Mouse (Mus musculus): Measurements from ENCODE around the gene Crygn. TPM values are rescaled to one million over a fixed set of nuclear protein-coding genes. Genes with fewer than 3 reads are reported as not detected.

The Crygn gene
- polyA plus RNA-seq, 1 experiment = 0.34 TPM

DNA sequence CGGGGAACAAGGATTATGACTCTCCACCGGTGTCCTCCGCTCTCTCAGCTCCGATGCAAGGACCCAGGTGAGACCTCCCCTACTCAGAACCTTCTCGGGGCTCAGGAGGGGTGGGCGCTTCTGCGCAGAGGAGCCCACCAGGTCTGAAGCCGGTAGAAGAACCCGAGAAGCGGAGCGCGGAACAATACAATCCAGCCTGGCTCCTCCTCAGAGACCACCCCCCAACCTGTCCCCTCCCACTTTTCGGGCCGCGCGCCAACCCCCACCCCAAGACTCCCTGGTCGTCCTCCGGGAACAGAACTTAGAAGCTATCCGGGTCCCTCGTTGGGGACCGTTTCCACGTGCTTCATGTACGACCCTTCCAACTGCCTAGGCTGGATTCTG, 27.3 kb downstream of the Crygn start, which contains the start of gene Wdr86:
TSS of gene Wdr86 (minus strand) at position 240 of the 384 bp plus-strand sequence.
- DNase-seq = no peak
- H3K27me3 ChIP-seq (ENCODE audit: control insufficient read depth, insufficient read depth, low read length) = peaks cover 8% of the 10 kb centered on the region; the same call in 1 of the 2 replicates
- H3K27ac ChIP-seq (ENCODE audit: insufficient read depth, low read length) = no peak within 1 kb of the TSS
- WGBS = 2% methylated on average over 23 of the region's 23 CpGs
- H3K4me3 ChIP-seq (replicated peaks; ENCODE audit: insufficient read depth, low read depth, low read length) = no peak within 1 kb of the TSS
- H3K4me1 ChIP-seq (ENCODE audit: control insufficient read depth, insufficient read depth, low read length) = no peaks in the 10 kb centered on the region
- TF ChIP-seq POLR2A (IDR thresholded peaks at IDR 0.05; ENCODE audit: borderline replicate concordance, insufficient read depth, low read length) (no peak), CTCF (IDR thresholded peaks at IDR 0.05; ENCODE audit: borderline replicate concordance, insufficient read depth, low read depth, low read length) (no peak)

DNA sequence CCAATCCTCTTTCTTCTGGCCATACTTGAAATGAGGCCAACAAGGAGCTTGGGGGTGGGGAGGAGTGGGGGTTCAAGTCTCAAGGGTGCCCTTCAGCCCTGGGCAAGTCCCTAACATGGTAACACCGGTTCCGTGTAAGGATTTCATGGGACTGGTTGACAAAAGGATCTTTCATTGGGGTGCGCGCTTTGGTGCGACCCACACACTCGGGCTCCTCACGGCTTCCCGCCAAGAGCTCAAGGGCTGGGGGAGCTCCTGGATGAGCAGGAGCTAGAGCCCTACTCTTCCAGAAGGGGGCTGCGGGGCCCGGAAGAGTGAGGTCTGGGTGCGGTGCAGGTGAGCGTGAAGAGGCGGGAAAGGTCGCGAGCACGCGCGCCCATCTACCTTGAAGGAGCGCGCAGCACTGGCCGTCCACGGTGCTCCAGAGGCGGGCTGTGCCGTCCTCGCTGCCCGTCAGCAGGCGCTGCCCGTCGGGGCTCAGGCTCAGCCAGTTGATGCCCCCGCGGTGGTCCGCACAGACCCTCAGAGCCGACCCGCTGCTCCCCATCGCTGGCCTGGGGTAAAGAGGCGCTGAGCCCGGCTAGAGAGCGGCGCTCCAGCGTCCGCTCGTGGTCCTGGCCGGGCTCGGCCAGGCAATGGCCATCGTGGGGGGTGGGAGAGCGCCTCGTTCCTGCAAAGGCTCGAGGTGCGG, 27.9 kb downstream of the Crygn start:
- TF ChIP-seq POLR2A (IDR thresholded peaks at IDR 0.05; ENCODE audit: borderline replicate concordance, insufficient read depth, low read length) (no peak), CTCF (IDR thresholded peaks at IDR 0.05; ENCODE audit: borderline replicate concordance, insufficient read depth, low read depth, low read length) (no peak)
- Histone ChIP-seq H3K27ac (ENCODE audit: insufficient read depth, low read length) (no peak overlapping the region), H3K27me3 (ENCODE audit: control insufficient read depth, insufficient read depth, low read length) (peaks cover 8% of the 10 kb centered on the region; the same call in 1 of the 2 replicates), H3K4me1 (ENCODE audit: control insufficient read depth, insufficient read depth, low read length) (no peaks in the 10 kb centered on the region), H3K4me3 (replicated peaks; ENCODE audit: insufficient read depth, low read depth, low read length) (no peak overlapping the region)
- DNase-seq = no peak
- 2% methylated on average over 49 of the region's 49 CpGs for WGBS

DNA sequence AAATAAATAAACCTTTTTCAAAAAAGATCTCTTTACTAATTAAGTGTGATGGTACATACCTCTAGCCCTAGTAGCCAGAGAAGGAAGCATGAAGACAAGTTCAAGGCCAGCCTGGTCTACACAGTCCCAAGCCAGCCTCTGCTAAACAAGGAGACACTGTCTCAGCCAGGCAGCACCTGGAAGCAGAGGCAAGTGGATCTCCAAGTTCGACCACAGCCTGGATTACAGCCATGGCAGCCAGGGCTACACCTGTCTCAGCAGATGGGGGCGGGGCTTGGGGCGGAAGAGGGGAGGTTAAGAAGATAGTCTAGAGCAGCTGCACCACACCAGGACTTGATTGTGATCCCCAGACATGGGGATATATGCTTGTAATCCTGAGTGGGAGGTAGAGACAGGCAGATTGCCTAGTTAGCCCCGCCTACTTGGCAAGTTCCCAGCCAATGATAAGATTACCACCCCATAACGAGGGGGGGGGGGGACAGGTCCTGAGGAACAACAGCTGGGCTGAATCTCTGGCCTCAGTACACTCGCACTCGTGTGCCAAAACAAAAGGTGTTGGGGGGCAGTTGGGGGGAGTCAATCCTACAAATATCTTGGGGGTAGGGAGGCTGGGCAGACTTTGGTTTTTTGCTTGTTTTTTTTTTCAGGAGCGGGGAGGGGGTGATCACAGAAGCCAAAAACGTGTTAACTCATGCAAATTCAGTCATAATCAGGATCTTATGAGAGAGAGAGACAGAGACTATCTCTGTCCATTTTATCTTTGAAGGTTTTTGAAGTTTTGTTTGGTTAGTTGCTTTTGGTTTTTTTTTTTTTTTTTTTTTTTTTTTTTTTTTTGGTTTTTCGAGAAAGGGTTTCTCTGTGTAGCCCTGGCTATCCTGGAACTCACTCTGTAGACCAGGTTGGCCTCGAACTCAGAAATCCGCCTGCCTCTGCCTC, 30.6 kb downstream of the Crygn start:
- Histone ChIP-seq H3K4me1 (ENCODE audit: control insufficient read depth, insufficient read depth, low read length) (no peaks in the 10 kb centered on the region), H3K27ac (ENCODE audit: insufficient read depth, low read length) (no peak overlapping the region), H3K4me3 (replicated peaks; ENCODE audit: insufficient read depth, low read depth, low read length) (no peak overlapping the region), H3K27me3 (ENCODE audit: control insufficient read depth, insufficient read depth, low read length) (peaks cover 8% of the 10 kb centered on the region; the same call in 1 of the 2 replicates)
- TF ChIP-seq CTCF (IDR thresholded peaks at IDR 0.05; ENCODE audit: borderline replicate concordance, insufficient read depth, low read depth, low read length) = no peak
- no peak for TF ChIP-seq POLR2A (IDR thresholded peaks at IDR 0.05; ENCODE audit: borderline replicate concordance, insufficient read depth, low read length)
- DNase-seq = no peak
- WGBS = 48% methylated on average over 12 of the region's 12 CpGs

DNA sequence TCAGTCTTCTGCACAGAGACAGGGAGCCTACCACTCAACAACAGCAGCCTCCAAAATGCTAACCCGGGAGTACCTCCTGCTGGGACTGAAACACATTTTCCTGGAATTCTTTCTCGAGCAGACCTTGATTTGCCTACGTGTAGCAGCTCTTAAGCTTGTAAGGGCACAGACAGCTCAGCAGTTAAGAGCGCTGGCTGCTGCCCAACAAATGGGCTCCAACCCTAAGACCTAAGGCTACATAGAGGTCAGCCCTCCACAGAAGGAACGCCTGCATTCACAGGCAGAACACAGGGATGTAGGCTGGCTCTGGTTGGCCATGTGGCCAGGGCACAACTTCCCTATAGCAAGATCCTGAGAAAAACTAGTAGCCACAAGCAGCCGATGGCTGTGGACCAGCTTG, 31.9 kb downstream of the Crygn start:
- H3K4me1 ChIP-seq (ENCODE audit: control insufficient read depth, insufficient read depth, low read length) = no peaks in the 10 kb centered on the region
- peaks cover 5% of the 10 kb centered on the region; the same call in 1 of the 2 replicates for H3K27me3 ChIP-seq (ENCODE audit: control insufficient read depth, insufficient read depth, low read length)
- H3K4me3 ChIP-seq (replicated peaks; ENCODE audit: insufficient read depth, low read depth, low read length) = no peak overlapping the region
- TF ChIP-seq POLR2A (IDR thresholded peaks at IDR 0.05; ENCODE audit: borderline replicate concordance, insufficient read depth, low read length) (no peak), CTCF (IDR thresholded peaks at IDR 0.05; ENCODE audit: borderline replicate concordance, insufficient read depth, low read depth, low read length) (no peak)
- no peak for DNase-seq
- H3K27ac ChIP-seq (ENCODE audit: insufficient read depth, low read length) = no peak overlapping the region
- WGBS = 64% methylated on average over 6 of the region's 6 CpGs

DNA sequence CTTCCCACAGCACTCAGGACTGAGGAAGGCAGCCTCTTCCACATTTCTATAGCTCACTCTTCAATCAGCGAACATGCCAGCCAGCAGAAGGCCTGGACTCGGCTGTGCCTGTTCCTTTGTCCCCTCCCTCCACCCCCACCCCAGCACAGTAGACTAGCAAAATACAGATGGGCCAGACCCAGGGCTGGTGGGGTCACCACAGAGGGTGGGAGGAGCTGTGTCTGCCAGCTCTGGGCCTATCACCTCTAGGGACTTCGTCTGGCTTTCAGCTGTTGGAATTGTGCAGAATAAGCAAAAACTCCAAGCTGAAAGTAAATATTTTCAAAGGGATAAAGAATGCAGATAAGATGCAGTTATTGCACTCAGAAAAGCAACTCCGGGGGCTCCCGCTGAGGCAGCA, 33.0 kb downstream of the Crygn start:
- no peak overlapping the region for H3K27ac ChIP-seq (ENCODE audit: insufficient read depth, low read length)
- H3K4me1 ChIP-seq (ENCODE audit: control insufficient read depth, insufficient read depth, low read length) = no peaks in the 10 kb centered on the region
- WGBS = 62% methylated on average over 5 of the region's 5 CpGs
- no peak for DNase-seq
- H3K27me3 ChIP-seq (ENCODE audit: control insufficient read depth, insufficient read depth, low read length) = no peaks in the 10 kb centered on the region; the same call in 1 of the 2 replicates
- TF ChIP-seq POLR2A (IDR thresholded peaks at IDR 0.05; ENCODE audit: borderline replicate concordance, insufficient read depth, low read length) (no peak), CTCF (IDR thresholded peaks at IDR 0.05; ENCODE audit: borderline replicate concordance, insufficient read depth, low read depth, low read length) (no peak)
- H3K4me3 ChIP-seq (replicated peaks; ENCODE audit: insufficient read depth, low read depth, low read length) = no peak overlapping the region

DNA sequence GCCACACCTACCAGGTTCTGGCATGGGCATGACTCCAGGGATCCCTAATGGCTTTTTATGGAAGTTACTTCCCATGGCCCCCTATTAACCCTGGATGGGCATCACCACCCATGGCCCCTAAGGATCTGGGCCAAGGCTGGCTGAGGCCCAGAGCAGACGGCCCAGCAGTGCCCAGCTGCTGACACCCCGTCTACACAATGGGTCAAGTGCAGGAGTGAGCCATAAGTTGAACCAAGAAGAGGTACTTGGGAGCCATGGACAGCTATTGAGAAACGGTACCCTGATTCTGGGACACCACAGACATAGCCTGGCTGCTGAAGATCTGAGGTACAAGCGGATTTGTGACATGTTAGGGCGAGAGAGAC, 33.6 kb downstream of the Crygn start:
- H3K27ac ChIP-seq (ENCODE audit: insufficient read depth, low read length) = no peak overlapping the region
- 54% methylated on average over 5 of the region's 5 CpGs for WGBS

DNA sequence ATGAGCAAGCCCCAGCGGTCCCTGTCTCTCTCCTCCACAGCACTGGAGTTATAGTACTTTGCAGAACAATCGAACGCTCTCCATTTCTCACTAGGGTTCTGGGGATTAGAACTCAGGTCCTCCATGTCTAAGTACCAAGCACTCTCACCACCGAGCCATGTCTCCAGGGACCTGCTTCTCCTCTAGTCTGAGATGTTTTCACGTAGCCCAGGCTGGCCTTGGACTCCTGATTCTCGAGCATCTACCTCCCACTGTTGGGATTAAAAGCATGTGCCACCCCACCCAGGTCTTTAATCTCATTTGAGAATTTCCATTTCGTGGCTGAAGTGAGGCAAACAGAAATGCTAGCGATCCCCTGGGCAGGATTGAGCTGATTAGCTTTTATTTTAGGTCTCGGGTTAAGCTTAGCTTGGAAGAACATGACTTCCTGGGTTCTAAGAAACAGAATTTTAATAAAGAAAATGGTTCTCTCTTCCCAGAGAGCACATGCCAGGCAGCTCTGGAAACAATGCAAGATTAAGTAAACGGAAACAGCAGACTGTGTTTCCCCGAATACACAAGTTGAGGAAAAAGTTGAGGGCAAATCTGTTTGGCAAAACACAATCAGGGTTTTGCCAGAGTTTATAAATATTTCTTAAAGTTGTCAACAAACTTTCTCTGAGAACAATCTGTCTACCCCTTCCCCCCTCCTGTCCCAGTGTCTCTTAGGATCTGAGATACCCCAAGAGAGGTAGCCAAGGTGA, 34.1 kb downstream of the Crygn start:
- no peak for DNase-seq
- Histone ChIP-seq H3K4me3 (replicated peaks; ENCODE audit: insufficient read depth, low read depth, low read length) (no peak overlapping the region), H3K27me3 (ENCODE audit: control insufficient read depth, insufficient read depth, low read length) (no peaks in the 10 kb centered on the region), H3K27ac (ENCODE audit: insufficient read depth, low read length) (no peak overlapping the region), H3K4me1 (ENCODE audit: control insufficient read depth, insufficient read depth, low read length) (no peaks in the 10 kb centered on the region)
- no peak for TF ChIP-seq CTCF (IDR thresholded peaks at IDR 0.05; ENCODE audit: borderline replicate concordance, insufficient read depth, low read depth, low read length)
- no peak for TF ChIP-seq POLR2A (IDR thresholded peaks at IDR 0.05; ENCODE audit: borderline replicate concordance, insufficient read depth, low read length)
- WGBS = 70% methylated on average over 11 of the region's 11 CpGs

More for the DNA sequence above, 33.6 kb downstream of the Crygn start:
- TF ChIP-seq POLR2A (IDR thresholded peaks at IDR 0.05; ENCODE audit: borderline replicate concordance, insufficient read depth, low read length) = no peak
- TF ChIP-seq CTCF (IDR thresholded peaks at IDR 0.05; ENCODE audit: borderline replicate concordance, insufficient read depth, low read depth, low read length) = no peak
- Histone ChIP-seq H3K4me1 (ENCODE audit: control insufficient read depth, insufficient read depth, low read length) (no peaks in the 10 kb centered on the region), H3K4me3 (replicated peaks; ENCODE audit: insufficient read depth, low read depth, low read length) (no peak overlapping the region), H3K27me3 (ENCODE audit: control insufficient read depth, insufficient read depth, low read length) (no peaks in the 10 kb centered on the region)
- DNase-seq = no peak

All from cerebellum, adult 2 months (tissue).